Mouse (Mus musculus) limb, embryonic 10.5 days (tissue): ENCODE results near the gene Zfp316. TPM values are rescaled to one million over a fixed set of nuclear protein-coding genes. Genes with fewer than 3 reads are reported as not detected.

ENCODE experiments used
- polyA plus RNA-seq: library from polyadenylated mRNA; unstranded; fragments of >200 nt; fragmentation: Nextera tagmentation; extraction: Ambion mirVana; gene quantifications from 2 replicates; pipeline ENCODE4 v1.2.1, GENCODE M21; 2016

The Zfp316 gene
- polyA plus RNA-seq, 1 experiment from 2014 or later: 4.4 TPM

Other genes with a start within 250 kb of the Zfp316 start
- 48.1 and 51.5 TPM in 2 replicates for gene Rnf216, start 157.0 kb downstream of the Zfp316 start, polyA plus RNA-seq
- 0.06 TPM in 1 of 2 replicates, not detected in the other for gene Olfr718-ps1, start 122.4 kb downstream of the Zfp316 start, polyA plus RNA-seq
- 14.3 and 19.3 TPM in 2 replicates for gene Rbak, start 89.2 kb downstream of the Zfp316 start, polyA plus RNA-seq
- not detected in 2 replicates for gene Spdye4b, start 89.0 kb downstream of the Zfp316 start, polyA plus RNA-seq
- gene Spdye4a, start 43.1 kb downstream of the Zfp316 start, polyA plus RNA-seq: not detected in 2 replicates
- 19.5 and 22.2 TPM in 2 replicates for gene Zfp12, start 34.9 kb downstream of the Zfp316 start, polyA plus RNA-seq
- gene Zfp853, start 23.6 kb upstream of the Zfp316 start, polyA plus RNA-seq: 0.06 TPM in 1 of 2 replicates, not detected in the other
- gene E130309D02Rik, start 45.3 kb upstream of the Zfp316 start, polyA plus RNA-seq: 67.3 and 79.0 TPM in 2 replicates
- 71.9 and 72.5 TPM in 2 replicates for gene Zdhhc4, start 59.2 kb upstream of the Zfp316 start, polyA plus RNA-seq
- gene Grid2ip, start 87.3 kb upstream of the Zfp316 start, polyA plus RNA-seq: 0.14 and 0.48 TPM in 2 replicates
- 217 and 246 TPM in 2 replicates for gene Kdelr2, start 133.8 kb upstream of the Zfp316 start, polyA plus RNA-seq
- 10.5 and 10.6 TPM in 2 replicates for gene Daglb, start 194.6 kb upstream of the Zfp316 start, polyA plus RNA-seq